Mouse (Mus musculus): ENCODE measurements around the gene Adora3. TPM values are rescaled to one million over a fixed set of nuclear protein-coding genes. Genes with fewer than 3 reads are reported as not detected.

Gene Adora3
- polyA plus RNA-seq, 1 experiment from 2014 or later: 0.30 TPM

- Histone ChIP-seq H3K9ac (no peak overlapping the region), H3K27me3 (no peaks in the 10 kb centered on the region), H3K4me1 (replicated peaks) (peaks cover 6% of the 10 kb centered on the region; the same call in 1 of the 2 replicates), H3K27ac (no peak overlapping the region), H3K36me3 (no peaks in the 10 kb centered on the region), H3K4me2 (no peak overlapping the region), H3K4me3 (no peak overlapping the region), H3K9me3 (no peaks in the 10 kb centered on the region)
- no peak for ATAC-seq (ENCODE audit: low FRiP score)
- WGBS: 86% methylated on average over 3 of the region's 3 CpGs
Observed at GRCm38 (mm10) chr3:105896811-105897210, 26.2 kb downstream of the Adora3 start.

- Histone ChIP-seq H3K27ac (no peak overlapping the region), H3K9me3 (no peaks in the 10 kb centered on the region), H3K4me2 (no peak overlapping the region), H3K9ac (no peak overlapping the region), H3K4me3 (no peak overlapping the region), H3K4me1 (replicated peaks) (peaks cover 6% of the 10 kb centered on the region; the same call in 1 of the 2 replicates), H3K27me3 (no peaks in the 10 kb centered on the region), H3K36me3 (no peaks in the 10 kb centered on the region)
- ATAC-seq (ENCODE audit: low FRiP score): no peak
- WGBS: 91% methylated on average over 2 of the region's 2 CpGs
Observed at GRCm38 (mm10) chr3:105898325-105898724, 27.7 kb downstream of the Adora3 start.

GRCm38 (mm10) chr3:105898861-105899260 is 28.2 kb downstream of the Adora3 start:
- WGBS: 92% methylated on average over 11 of the region's 11 CpGs
- no peak overlapping the region for H3K4me3 ChIP-seq
- H3K27me3 ChIP-seq: no peaks in the 10 kb centered on the region
- no peak overlapping the region for H3K4me2 ChIP-seq
- peaks cover 6% of the 10 kb centered on the region; the same call in 1 of the 2 replicates for H3K4me1 ChIP-seq (replicated peaks)
- no peaks in the 10 kb centered on the region for H3K36me3 ChIP-seq
- no peaks in the 10 kb centered on the region for H3K9me3 ChIP-seq
- H3K9ac ChIP-seq: no peak overlapping the region
- H3K27ac ChIP-seq: no peak overlapping the region
- ATAC-seq (ENCODE audit: low FRiP score): no peak

GRCm38 (mm10) chr3:105899394-105900147 is 28.9 kb downstream of the Adora3 start:
- H3K27me3 ChIP-seq: no peaks in the 10 kb centered on the region
- H3K9ac ChIP-seq: no peak overlapping the region
- no peaks in the 10 kb centered on the region for H3K36me3 ChIP-seq
- no peak overlapping the region for H3K27ac ChIP-seq
- H3K4me1 ChIP-seq (replicated peaks): peaks cover 5% of the 10 kb centered on the region; the same call in 1 of the 2 replicates
- no peaks in the 10 kb centered on the region for H3K9me3 ChIP-seq
- no peak overlapping the region for H3K4me3 ChIP-seq
- no peak overlapping the region for H3K4me2 ChIP-seq
- peak; percentile 79 for ATAC-seq (ENCODE audit: low FRiP score)
- WGBS: 44% methylated on average over 8 of the region's 8 CpGs

- Histone ChIP-seq H3K9me3 (no peaks in the 10 kb centered on the region), H3K27me3 (no peaks in the 10 kb centered on the region), H3K27ac (no peak overlapping the region), H3K9ac (no peak overlapping the region), H3K4me3 (no peak overlapping the region), H3K36me3 (no peaks in the 10 kb centered on the region), H3K4me2 (no peak overlapping the region), H3K4me1 (replicated peaks) (no peaks in the 10 kb centered on the region)
- no peak for ATAC-seq (ENCODE audit: low FRiP score)
- WGBS: 77% methylated on average over 6 of the region's 6 CpGs
Observed at GRCm38 (mm10) chr3:105900266-105900665, 29.6 kb downstream of the Adora3 start.

- Histone ChIP-seq H3K27ac (no peak overlapping the region), H3K36me3 (no peaks in the 10 kb centered on the region), H3K27me3 (no peaks in the 10 kb centered on the region), H3K9ac (no peak overlapping the region), H3K4me1 (replicated peaks) (no peaks in the 10 kb centered on the region), H3K9me3 (no peaks in the 10 kb centered on the region), H3K4me2 (no peak overlapping the region), H3K4me3 (no peak overlapping the region)
- WGBS: 83% methylated on average over 3 of the region's 3 CpGs
- ATAC-seq (ENCODE audit: low FRiP score): no peak
Observed at GRCm38 (mm10) chr3:105900716-105901115, 30.1 kb downstream of the Adora3 start.

- Histone ChIP-seq H3K36me3 (no peaks in the 10 kb centered on the region), H3K9me3 (no peaks in the 10 kb centered on the region), H3K4me3 (no peak overlapping the region), H3K27ac (no peak overlapping the region), H3K27me3 (no peaks in the 10 kb centered on the region), H3K4me1 (replicated peaks) (no peaks in the 10 kb centered on the region), H3K4me2 (no peak overlapping the region), H3K9ac (no peak overlapping the region)
- 84% methylated on average over 4 of the region's 4 CpGs for WGBS
- ATAC-seq (ENCODE audit: low FRiP score): no peak
Observed at GRCm38 (mm10) chr3:105901468-105901867, 30.8 kb downstream of the Adora3 start.

- Histone ChIP-seq H3K27ac (no peak overlapping the region), H3K4me1 (replicated peaks) (no peaks in the 10 kb centered on the region), H3K4me2 (no peak overlapping the region), H3K4me3 (no peak overlapping the region), H3K27me3 (no peaks in the 10 kb centered on the region), H3K9ac (no peak overlapping the region), H3K9me3 (no peaks in the 10 kb centered on the region), H3K36me3 (no peaks in the 10 kb centered on the region)
- ATAC-seq (ENCODE audit: low FRiP score): no peak
- 84% methylated on average over 4 of the region's 4 CpGs for WGBS
Observed at GRCm38 (mm10) chr3:105904213-105904612, 33.6 kb downstream of the Adora3 start.

GRCm38 (mm10) chr3:105904721-105905120 is 34.1 kb downstream of the Adora3 start:
- no peak for ATAC-seq (ENCODE audit: low FRiP score)
- H3K27me3 ChIP-seq: no peaks in the 10 kb centered on the region
- WGBS: 94% methylated on average over 9 of the region's 9 CpGs

GRCm38 (mm10) chr3:105907956-105908655 is 37.4 kb downstream of the Adora3 start:
- no peak overlapping the region for H3K4me3 ChIP-seq
- no peaks in the 10 kb centered on the region for H3K27me3 ChIP-seq
- H3K27ac ChIP-seq: no peak overlapping the region
- H3K9ac ChIP-seq: no peak overlapping the region
- ATAC-seq (ENCODE audit: low FRiP score): no peak
- WGBS: 39% methylated on average over 9 of the region's 9 CpGs
- no peak overlapping the region for H3K4me2 ChIP-seq
- H3K4me1 ChIP-seq (replicated peaks): no peaks in the 10 kb centered on the region
- no peaks in the 10 kb centered on the region for H3K9me3 ChIP-seq
- no peaks in the 10 kb centered on the region for H3K36me3 ChIP-seq

More at GRCm38 (mm10) chr3:105904721-105905120, 34.1 kb downstream of the Adora3 start:
- H3K4me1 ChIP-seq (replicated peaks): no peaks in the 10 kb centered on the region
- no peaks in the 10 kb centered on the region for H3K36me3 ChIP-seq
- H3K4me2 ChIP-seq: no peak overlapping the region
- no peak overlapping the region for H3K4me3 ChIP-seq
- no peak overlapping the region for H3K27ac ChIP-seq
- no peak overlapping the region for H3K9ac ChIP-seq
- no peaks in the 10 kb centered on the region for H3K9me3 ChIP-seq

GRCm38 (mm10) chr3:105908976-105909375 is 38.3 kb downstream of the Adora3 start:
- WGBS: 94% methylated on average over 4 of the region's 4 CpGs
- Histone ChIP-seq H3K27me3 (no peaks in the 10 kb centered on the region), H3K9ac (no peak overlapping the region), H3K9me3 (no peaks in the 10 kb centered on the region), H3K4me2 (no peak overlapping the region), H3K27ac (no peak overlapping the region), H3K4me3 (no peak overlapping the region), H3K36me3 (no peaks in the 10 kb centered on the region), H3K4me1 (replicated peaks) (no peaks in the 10 kb centered on the region)
- ATAC-seq (ENCODE audit: low FRiP score): no peak

- WGBS: 85% methylated on average over 11 of the region's 11 CpGs
Observed at GRCm38 (mm10) chr3:105910519-105911190, 40.0 kb downstream of the Adora3 start.

More at GRCm38 (mm10) chr3:105910519-105911190, 40.0 kb downstream of the Adora3 start:
- Histone ChIP-seq H3K27me3 (no peaks in the 10 kb centered on the region), H3K4me2 (no peak overlapping the region), H3K9ac (no peak overlapping the region), H3K36me3 (no peaks in the 10 kb centered on the region), H3K27ac (no peak overlapping the region), H3K4me3 (no peak overlapping the region), H3K9me3 (no peaks in the 10 kb centered on the region), H3K4me1 (replicated peaks) (no peaks in the 10 kb centered on the region)
- ATAC-seq (ENCODE audit: low FRiP score): no peak
